Mouse (Mus musculus): ENCODE data around the gene Gpr26.

- TF ChIP-seq EP300 (IDR thresholded peaks at IDR 0.05; ENCODE audit: insufficient read depth, low read depth, low read length), result no peak
- no peak for TF ChIP-seq POLR2A (IDR thresholded peaks at IDR 0.05; ENCODE audit: insufficient read depth, low read depth, low read length)
Measured at GRCm38 (mm10) chr7:132015933-132016332, 49.7 kb downstream of the Gpr26 start.

Measured in heart, adult 2 months (tissue).